Mouse (Mus musculus): ENCODE measurements around the gene Hes5. TPM values are rescaled to one million over a fixed set of nuclear protein-coding genes. Genes with fewer than 3 reads are reported as not detected.

Gene Hes5
- polyA plus RNA-seq, 1 experiment from 2014 or later, result 1.4 TPM

DNA sequence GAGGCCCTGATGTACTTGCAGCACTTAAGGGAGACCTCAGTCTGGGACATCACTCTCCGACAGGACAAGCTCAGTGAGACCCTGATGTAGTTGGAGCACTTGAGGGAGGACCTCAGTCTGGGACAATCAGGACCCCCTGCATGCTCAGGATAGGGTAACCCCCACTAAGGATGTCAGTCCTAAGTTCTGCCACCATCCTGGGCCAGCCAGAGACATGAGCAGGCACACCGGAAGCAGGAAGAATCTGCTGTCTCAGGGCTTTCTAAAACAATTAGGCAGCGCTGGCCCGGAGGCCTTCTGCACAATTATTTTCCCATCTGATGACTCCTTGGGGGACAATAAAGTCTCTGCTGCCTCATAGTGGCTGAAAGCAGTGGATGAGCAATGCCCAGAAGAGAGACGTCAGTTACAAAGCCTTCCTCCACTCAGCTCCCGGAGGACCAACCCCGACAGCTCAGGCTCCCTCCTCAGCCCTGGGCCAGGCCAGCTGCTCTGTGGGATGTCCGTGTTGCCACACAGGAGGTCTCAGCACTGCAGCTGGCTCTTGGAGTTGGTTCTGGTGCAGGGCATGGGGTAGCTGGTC lies 35.9 kb downstream of the Hes5 start:
- Histone ChIP-seq H3K36me3 (ENCODE audit: control insufficient read depth, insufficient read depth, low read length) (peaks cover 3% of the 10 kb centered on the region; the same call in 1 of the 2 replicates), H3K4me1 (ENCODE audit: control insufficient read depth, insufficient read depth, low read length) (no peaks in the 10 kb centered on the region), H3K9me3 (ENCODE audit: control insufficient read depth, low read length) (no peaks in the 10 kb centered on the region), H3K4me3 (ENCODE audit: low read length) (no peak overlapping the region), H3K27ac (ENCODE audit: low read length) (no peak overlapping the region), H3K4me2 (ENCODE audit: low read depth, low read length) (no peak overlapping the region), H3K9ac (ENCODE audit: low read depth, low read length) (no peak overlapping the region), H3K27me3 (replicated peaks; ENCODE audit: control insufficient read depth, insufficient read depth, low read length) (no peaks in the 10 kb centered on the region)
- ATAC-seq, result no peak; the same call in 1 of the 2 replicates
- 43% methylated on average over 8 of the region's 8 CpGs for WGBS

DNA sequence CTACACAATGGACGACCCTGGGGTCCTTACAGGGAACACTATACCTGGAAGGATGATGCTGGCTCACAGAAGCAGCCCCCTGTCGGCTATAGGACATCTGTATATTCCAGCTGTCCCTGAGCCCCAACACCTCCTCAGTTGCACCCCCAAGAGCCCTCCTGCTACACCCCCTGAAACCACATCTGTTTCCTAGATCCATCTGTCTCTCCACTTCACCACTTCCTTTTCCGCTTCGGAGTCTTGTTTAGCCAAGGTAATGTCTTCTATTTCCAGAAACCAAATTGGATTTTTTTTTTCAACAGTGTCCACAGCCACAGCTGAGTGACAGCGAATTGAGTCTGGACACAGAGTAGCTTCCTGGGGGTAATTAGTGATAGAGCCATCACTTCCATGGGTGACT lies 38.7 kb downstream of the Hes5 start:
- Histone ChIP-seq H3K9ac (ENCODE audit: low read depth, low read length) (no peak overlapping the region), H3K9me3 (ENCODE audit: control insufficient read depth, low read length) (no peaks in the 10 kb centered on the region), H3K36me3 (ENCODE audit: control insufficient read depth, insufficient read depth, low read length) (peaks cover 3% of the 10 kb centered on the region; the same call in 1 of the 2 replicates), H3K27ac (ENCODE audit: low read length) (no peak overlapping the region), H3K27me3 (replicated peaks; ENCODE audit: control insufficient read depth, insufficient read depth, low read length) (no peaks in the 10 kb centered on the region), H3K4me2 (ENCODE audit: low read depth, low read length) (no peak overlapping the region), H3K4me3 (ENCODE audit: low read length) (no peak overlapping the region), H3K4me1 (ENCODE audit: control insufficient read depth, insufficient read depth, low read length) (no peaks in the 10 kb centered on the region)
- ATAC-seq, result no peak
- WGBS, result 76% methylated on average over 5 of the region's 5 CpGs

- Histone ChIP-seq H3K27ac (ENCODE audit: low read length) (no peak overlapping the region), H3K36me3 (ENCODE audit: control insufficient read depth, insufficient read depth, low read length) (no peaks in the 10 kb centered on the region; the same call in 1 of the 2 replicates), H3K27me3 (replicated peaks; ENCODE audit: control insufficient read depth, insufficient read depth, low read length) (no peaks in the 10 kb centered on the region), H3K4me2 (ENCODE audit: low read depth, low read length) (no peak overlapping the region), H3K9ac (ENCODE audit: low read depth, low read length) (no peak overlapping the region), H3K9me3 (ENCODE audit: control insufficient read depth, low read length) (no peaks in the 10 kb centered on the region), H3K4me1 (ENCODE audit: control insufficient read depth, insufficient read depth, low read length) (no peaks in the 10 kb centered on the region), H3K4me3 (ENCODE audit: low read length) (no peak overlapping the region)
- no peak for ATAC-seq
- 87% methylated on average over 3 of the region's 3 CpGs for WGBS
These were observed 44.6 kb downstream of the Hes5 start for GRCm38 (mm10) chr4:155005278-155005677.

DNA sequence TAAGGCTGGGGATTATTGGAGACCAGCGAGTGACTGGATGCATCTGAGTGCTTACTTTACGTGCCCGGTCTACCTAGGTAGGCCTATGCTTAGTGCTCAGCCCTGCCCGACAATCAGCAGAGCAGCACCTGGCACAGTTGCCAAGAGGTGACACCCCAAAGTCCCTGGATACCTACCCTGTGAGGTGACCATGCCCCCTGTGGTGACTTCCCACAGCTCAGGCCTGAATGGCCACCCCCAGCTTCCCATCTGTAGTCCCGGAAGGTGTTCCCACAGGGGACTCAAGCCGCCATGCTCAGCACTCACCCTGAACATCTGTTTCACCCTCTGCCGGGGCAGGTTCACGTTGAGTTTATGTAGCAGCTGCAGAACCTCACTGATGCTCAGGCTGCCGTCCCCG lies 45.6 kb downstream of the Hes5 start:
- Histone ChIP-seq H3K27me3 (replicated peaks; ENCODE audit: control insufficient read depth, insufficient read depth, low read length) (no peaks in the 10 kb centered on the region), H3K4me3 (ENCODE audit: low read length) (no peak overlapping the region), H3K4me1 (ENCODE audit: control insufficient read depth, insufficient read depth, low read length) (no peaks in the 10 kb centered on the region), H3K4me2 (ENCODE audit: low read depth, low read length) (no peak overlapping the region), H3K27ac (ENCODE audit: low read length) (no peak overlapping the region), H3K36me3 (ENCODE audit: control insufficient read depth, insufficient read depth, low read length) (no peaks in the 10 kb centered on the region; the same call in 1 of the 2 replicates), H3K9ac (ENCODE audit: low read depth, low read length) (no peak overlapping the region), H3K9me3 (ENCODE audit: control insufficient read depth, low read length) (no peaks in the 10 kb centered on the region)
- WGBS, result 70% methylated on average over 10 of the region's 10 CpGs
- ATAC-seq, result no peak

DNA sequence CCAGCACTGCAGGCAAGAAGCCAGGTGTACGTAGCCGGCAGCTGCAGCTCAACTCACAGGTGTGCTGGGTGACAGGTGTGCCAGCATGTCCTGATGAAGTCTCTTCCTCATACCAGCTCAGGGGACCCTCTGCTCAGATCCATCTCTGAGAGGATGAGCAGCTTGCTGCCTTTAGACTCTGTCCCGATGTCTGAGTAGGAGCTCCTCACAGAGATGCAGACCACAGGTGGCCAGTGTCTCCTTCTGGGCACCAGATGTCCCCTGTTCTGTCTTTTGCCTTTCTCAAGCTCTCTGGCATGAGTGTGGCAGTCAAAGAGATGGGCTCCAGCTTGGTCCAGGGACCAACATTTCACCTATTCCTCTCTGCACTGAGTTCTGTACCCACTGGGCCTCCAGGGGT lies 46.9 kb downstream of the Hes5 start:
- no peaks in the 10 kb centered on the region for H3K27me3 ChIP-seq (replicated peaks; ENCODE audit: control insufficient read depth, insufficient read depth, low read length)
- no peaks in the 10 kb centered on the region for H3K9me3 ChIP-seq (ENCODE audit: control insufficient read depth, low read length)
- 85% methylated on average over 3 of the region's 3 CpGs for WGBS
- H3K4me3 ChIP-seq (ENCODE audit: low read length), result no peak overlapping the region
- no peak overlapping the region for H3K27ac ChIP-seq (ENCODE audit: low read length)
- H3K9ac ChIP-seq (ENCODE audit: low read depth, low read length), result no peak overlapping the region
- ATAC-seq, result no peak
- no peaks in the 10 kb centered on the region for H3K4me1 ChIP-seq (ENCODE audit: control insufficient read depth, insufficient read depth, low read length)
- H3K4me2 ChIP-seq (ENCODE audit: low read depth, low read length), result no peak overlapping the region
- H3K36me3 ChIP-seq (ENCODE audit: control insufficient read depth, insufficient read depth, low read length), result no peaks in the 10 kb centered on the region; the same call in 1 of the 2 replicates

DNA sequence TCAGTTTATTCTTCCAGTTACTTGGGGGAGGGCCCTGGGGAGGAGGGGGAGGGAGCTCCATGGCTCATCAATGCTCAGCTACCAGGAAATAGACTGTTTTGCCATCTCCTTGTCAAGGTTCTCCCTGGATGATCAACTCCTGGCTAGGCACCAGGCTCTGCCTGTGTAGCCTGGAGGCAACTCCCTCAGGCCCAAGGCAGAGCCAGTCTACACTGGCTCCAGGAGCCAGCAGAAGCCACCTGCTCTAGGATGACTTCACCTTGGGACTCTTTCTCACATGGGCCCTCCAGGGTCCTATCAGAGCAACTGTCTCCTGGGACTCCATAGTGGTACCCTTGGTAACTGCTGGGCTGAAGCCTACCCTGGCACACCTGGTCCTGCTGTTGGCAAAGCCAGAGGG lies 47.4 kb downstream of the Hes5 start:
- no peaks in the 10 kb centered on the region for H3K4me1 ChIP-seq (ENCODE audit: control insufficient read depth, insufficient read depth, low read length)
- ATAC-seq, result no peak
- no peak overlapping the region for H3K9ac ChIP-seq (ENCODE audit: low read depth, low read length)
- H3K27ac ChIP-seq (ENCODE audit: low read length), result no peak overlapping the region
- H3K4me2 ChIP-seq (ENCODE audit: low read depth, low read length), result no peak overlapping the region
- no peaks in the 10 kb centered on the region for H3K9me3 ChIP-seq (ENCODE audit: control insufficient read depth, low read length)
- H3K36me3 ChIP-seq (ENCODE audit: control insufficient read depth, insufficient read depth, low read length), result no peaks in the 10 kb centered on the region; the same call in 1 of the 2 replicates
- H3K4me3 ChIP-seq (ENCODE audit: low read length), result no peak overlapping the region
- H3K27me3 ChIP-seq (replicated peaks; ENCODE audit: control insufficient read depth, insufficient read depth, low read length), result no peaks in the 10 kb centered on the region

DNA sequence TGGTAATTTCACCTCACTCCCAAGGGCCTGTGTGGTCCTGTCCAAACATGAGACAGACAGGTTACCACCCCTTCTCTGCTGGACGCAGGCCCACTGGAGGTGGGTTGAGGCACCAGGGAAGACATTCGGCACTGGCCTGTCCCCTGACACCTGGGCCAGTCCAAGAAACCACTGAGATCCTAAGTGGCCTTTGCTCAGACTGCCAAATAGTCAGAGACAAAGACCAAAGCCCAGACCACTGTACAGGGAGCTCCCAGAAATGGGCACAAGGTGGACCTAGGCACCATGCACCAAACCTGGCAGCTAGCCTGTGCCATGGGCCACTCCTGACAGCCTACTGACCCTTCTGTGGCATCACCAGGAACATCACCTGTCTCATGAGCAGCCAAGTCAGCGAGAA lies 48.5 kb downstream of the Hes5 start:
- Histone ChIP-seq H3K4me2 (ENCODE audit: low read depth, low read length) (no peak overlapping the region), H3K4me1 (ENCODE audit: control insufficient read depth, insufficient read depth, low read length) (no peaks in the 10 kb centered on the region)
- ATAC-seq, result no peak

DNA sequence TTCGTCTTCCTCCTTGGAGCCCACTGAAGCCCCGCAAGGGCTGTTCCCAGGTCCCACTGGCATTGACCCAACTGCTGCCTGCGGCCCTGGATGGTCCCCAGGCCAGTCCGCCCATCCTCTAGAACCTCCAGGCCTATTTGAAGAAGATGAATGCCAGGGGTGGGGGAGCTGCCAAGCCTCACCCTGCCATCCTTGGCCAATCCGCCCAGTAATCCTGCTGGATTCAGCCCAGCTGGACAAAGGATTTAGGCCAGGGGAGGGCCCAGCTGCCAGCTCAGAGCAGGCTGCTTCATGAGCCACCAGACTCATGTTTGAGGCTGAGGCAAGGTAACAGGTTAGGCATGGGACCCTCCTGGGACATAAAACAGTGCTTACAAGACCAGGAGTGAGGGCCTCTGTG lies 50.1 kb downstream of the Hes5 start:
- no peak for ATAC-seq
- Histone ChIP-seq H3K27me3 (replicated peaks; ENCODE audit: control insufficient read depth, insufficient read depth, low read length) (no peaks in the 10 kb centered on the region), H3K36me3 (ENCODE audit: control insufficient read depth, insufficient read depth, low read length) (no peaks in the 10 kb centered on the region; the same call in 1 of the 2 replicates), H3K4me3 (ENCODE audit: low read length) (no peak overlapping the region), H3K4me2 (ENCODE audit: low read depth, low read length) (no peak overlapping the region), H3K9me3 (ENCODE audit: control insufficient read depth, low read length) (no peaks in the 10 kb centered on the region), H3K27ac (ENCODE audit: low read length) (no peak overlapping the region), H3K9ac (ENCODE audit: low read depth, low read length) (no peak overlapping the region), H3K4me1 (ENCODE audit: control insufficient read depth, insufficient read depth, low read length) (no peaks in the 10 kb centered on the region)
- 82% methylated on average over 5 of the region's 5 CpGs for WGBS

More for the DNA sequence above, 48.5 kb downstream of the Hes5 start:
- H3K9ac ChIP-seq (ENCODE audit: low read depth, low read length), result no peak overlapping the region
- H3K4me3 ChIP-seq (ENCODE audit: low read length), result no peak overlapping the region
- no peaks in the 10 kb centered on the region for H3K27me3 ChIP-seq (replicated peaks; ENCODE audit: control insufficient read depth, insufficient read depth, low read length)
- WGBS, result 73% methylated on average over 3 of the region's 3 CpGs
- no peaks in the 10 kb centered on the region; the same call in 1 of the 2 replicates for H3K36me3 ChIP-seq (ENCODE audit: control insufficient read depth, insufficient read depth, low read length)
- H3K27ac ChIP-seq (ENCODE audit: low read length), result no peak overlapping the region
- H3K9me3 ChIP-seq (ENCODE audit: control insufficient read depth, low read length), result no peaks in the 10 kb centered on the region

DNA sequence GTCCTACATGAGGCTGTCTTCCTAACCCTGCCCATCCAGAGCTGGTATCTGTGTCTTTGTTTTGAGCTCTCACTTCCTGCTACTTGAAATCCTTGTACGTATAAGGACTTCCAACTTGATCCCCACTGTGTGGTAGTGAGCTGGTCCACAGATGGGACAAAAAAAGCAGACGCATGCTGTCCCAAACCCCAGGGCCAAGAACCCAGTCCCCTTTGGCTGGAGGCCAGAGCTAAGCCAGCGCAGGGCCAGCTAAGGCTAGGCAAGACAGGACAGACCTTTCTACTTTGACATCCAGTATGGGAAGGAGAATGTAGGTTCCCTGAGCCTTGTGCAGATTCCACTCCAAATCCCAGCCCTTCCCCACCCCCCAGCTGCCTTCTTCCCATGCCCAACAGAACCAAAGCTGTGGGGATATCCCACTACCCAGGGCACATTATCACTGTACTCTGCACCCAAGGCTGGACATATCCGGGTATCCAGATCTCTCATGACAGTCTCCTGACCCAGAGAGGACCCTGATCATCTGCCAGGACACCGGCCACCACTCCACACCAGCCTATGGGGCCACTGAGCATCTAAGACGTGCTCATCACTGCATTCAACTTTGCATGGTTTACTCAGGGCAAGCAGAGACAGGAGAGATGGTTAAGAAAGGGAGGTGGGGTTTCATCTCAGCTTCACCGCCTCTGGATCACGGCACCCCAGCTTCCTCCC lies 50.7 kb downstream of the Hes5 start:
- Histone ChIP-seq H3K4me3 (ENCODE audit: low read length) (no peak overlapping the region), H3K4me1 (ENCODE audit: control insufficient read depth, insufficient read depth, low read length) (no peaks in the 10 kb centered on the region), H3K27me3 (replicated peaks; ENCODE audit: control insufficient read depth, insufficient read depth, low read length) (no peaks in the 10 kb centered on the region), H3K36me3 (ENCODE audit: control insufficient read depth, insufficient read depth, low read length) (no peaks in the 10 kb centered on the region; the same call in 1 of the 2 replicates), H3K9ac (ENCODE audit: low read depth, low read length) (no peak overlapping the region), H3K4me2 (ENCODE audit: low read depth, low read length) (no peak overlapping the region), H3K27ac (ENCODE audit: low read length) (no peak overlapping the region), H3K9me3 (ENCODE audit: control insufficient read depth, low read length) (no peaks in the 10 kb centered on the region)
- WGBS, result 77% methylated on average over 8 of the region's 8 CpGs
- ATAC-seq, result no peak
